Mouse (Mus musculus) forebrain, embryonic 15.5 days (tissue): ENCODE results near the gene Atp5d. TPM values are rescaled to one million over a fixed set of nuclear protein-coding genes. Genes with fewer than 3 reads are reported as not detected.
"Not testable (repeated sequence)": the region's sequence is repeated elsewhere in the genome, so short reads cannot be mapped to it uniquely, and the experiment has no call there.

ENCODE experiments used
- ATAC-seq: fragments of 200-750 bp; cut with Nextera tagmentation; replicated peaks from 2 replicates; pipeline ENCODE4 v1.8.0; 2017; ENCODE audit warnings: mild to moderate bottlenecking, moderate TSS enrichment, moderate library complexity
- H3K27ac ChIP-seq: fragments of 300-500 bp; sonication (generic); replicated peaks from 2 replicates; pipeline ENCODE4 v1.5.1; 2015; ENCODE audit warnings: mild to moderate bottlenecking, inconsistent platforms
- H3K27me3 ChIP-seq: fragments of 300-500 bp; sonication (generic); 2 replicates; pipeline ENCODE4 v1.6.1; 2015; ENCODE audit warnings: inconsistent platforms
- H3K36me3 ChIP-seq: fragments of 300-500 bp; sonication (generic); 2 replicates; pipeline ENCODE4 v1.6.1; 2015; ENCODE audit warnings: mild to moderate bottlenecking, inconsistent platforms
- H3K4me1 ChIP-seq: fragments of 300-500 bp; sonication (generic); 2 replicates; pipeline ENCODE4 v1.6.1; 2015; ENCODE audit warnings: inconsistent platforms
- H3K4me2 ChIP-seq: fragments of 300-500 bp; sonication (generic); replicated peaks from 2 replicates; pipeline ENCODE4 v1.6.1; 2015; ENCODE audit warnings: mild to moderate bottlenecking, inconsistent platforms
- H3K4me3 ChIP-seq: fragments of 300-500 bp; sonication (generic); 2 replicates; pipeline ENCODE4 v1.5.1; 2015; ENCODE audit warnings: mild to moderate bottlenecking, inconsistent platforms
- H3K9ac ChIP-seq: fragments of 300-500 bp; sonication (generic); replicated peaks from 2 replicates; pipeline ENCODE4 v1.6.1; 2015; ENCODE audit warnings: mild to moderate bottlenecking, inconsistent platforms
- H3K9me3 ChIP-seq: fragments of 300-500 bp; sonication (generic); 2 replicates; pipeline ENCODE4 v1.6.1; 2016; ENCODE audit warnings: inconsistent platforms
- WGBS: fragments of 180-500 bp; shearing (Covaris S2); methylation state at CpG from one replicate; pipeline ENCODE4 v1.1.7; 2015; ENCODE audit warnings: mixed read lengths; 5-methylcytosine and 5-hydroxymethylcytosine counted together
- polyA plus RNA-seq: library from polyadenylated mRNA; unstranded; fragments of >200 nt; fragmentation: Nextera tagmentation; extraction: Ambion mirVana; gene quantifications from 2 replicates; pipeline ENCODE4 v1.2.1, GENCODE M21; 2015

The Atp5d gene
- polyA plus RNA-seq, 1 experiment from 2014 or later = 444 TPM

DNA sequence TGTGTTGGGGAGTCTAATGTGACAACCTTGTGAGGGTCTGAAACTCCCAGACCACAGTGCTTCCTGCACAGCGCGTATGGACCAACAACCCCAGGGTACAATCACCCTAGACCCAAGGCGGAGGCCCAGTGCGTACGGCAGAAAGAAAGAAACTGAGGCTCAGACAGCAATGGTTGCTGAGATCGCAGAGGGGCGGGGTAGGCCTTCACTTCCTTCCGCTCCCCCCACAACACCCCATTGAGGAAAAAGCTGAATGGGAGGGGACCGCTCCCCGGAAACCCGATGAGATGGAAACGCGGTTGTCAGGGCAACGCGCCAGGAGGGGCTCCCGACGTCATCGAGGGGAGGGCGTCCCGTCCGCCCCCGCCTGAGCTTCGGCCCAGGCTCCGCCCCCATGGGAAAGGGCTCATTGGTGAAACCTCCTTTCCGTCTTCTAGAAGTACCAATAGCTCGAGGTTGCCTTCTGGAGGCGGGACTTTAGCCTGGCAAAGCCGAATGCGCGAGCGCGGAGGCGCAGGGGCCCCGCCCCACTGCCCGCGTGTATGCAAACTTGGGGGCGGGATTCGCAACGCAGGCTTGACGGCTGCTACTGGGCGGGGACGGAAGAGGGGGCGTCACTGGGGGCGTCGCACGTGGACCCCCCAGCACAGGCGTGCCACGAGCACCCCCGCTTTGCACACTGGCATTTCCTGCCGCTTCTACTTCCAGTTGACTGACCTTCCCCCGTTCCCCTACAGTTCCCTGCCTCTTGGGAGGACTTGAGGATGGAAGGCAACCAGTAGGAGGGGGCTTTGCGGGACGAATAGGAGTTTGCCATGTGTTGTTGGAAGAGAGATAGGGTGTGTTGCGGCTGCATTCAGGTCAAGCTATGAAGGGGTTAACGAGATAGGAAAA is 21.4 kb downstream of the Atp5d start:
- H3K27ac ChIP-seq = peak overlapping the region; percentile 91
- WGBS = under 1% methylated on average over 55 of the region's 55 CpGs
- H3K4me3 ChIP-seq = peak overlapping the region; percentile 47
- H3K27me3 ChIP-seq = no peaks in the 10 kb centered on the region
- peak overlapping the region; percentile 70 for H3K4me2 ChIP-seq
- no peaks in the 10 kb centered on the region for H3K9me3 ChIP-seq
- peak; percentile 87 for ATAC-seq
- peak overlapping the region; percentile 47 for H3K9ac ChIP-seq
- H3K36me3 ChIP-seq = peaks cover 28% of the 10 kb centered on the region
- peaks cover 73% of the 10 kb centered on the region for H3K4me1 ChIP-seq

DNA sequence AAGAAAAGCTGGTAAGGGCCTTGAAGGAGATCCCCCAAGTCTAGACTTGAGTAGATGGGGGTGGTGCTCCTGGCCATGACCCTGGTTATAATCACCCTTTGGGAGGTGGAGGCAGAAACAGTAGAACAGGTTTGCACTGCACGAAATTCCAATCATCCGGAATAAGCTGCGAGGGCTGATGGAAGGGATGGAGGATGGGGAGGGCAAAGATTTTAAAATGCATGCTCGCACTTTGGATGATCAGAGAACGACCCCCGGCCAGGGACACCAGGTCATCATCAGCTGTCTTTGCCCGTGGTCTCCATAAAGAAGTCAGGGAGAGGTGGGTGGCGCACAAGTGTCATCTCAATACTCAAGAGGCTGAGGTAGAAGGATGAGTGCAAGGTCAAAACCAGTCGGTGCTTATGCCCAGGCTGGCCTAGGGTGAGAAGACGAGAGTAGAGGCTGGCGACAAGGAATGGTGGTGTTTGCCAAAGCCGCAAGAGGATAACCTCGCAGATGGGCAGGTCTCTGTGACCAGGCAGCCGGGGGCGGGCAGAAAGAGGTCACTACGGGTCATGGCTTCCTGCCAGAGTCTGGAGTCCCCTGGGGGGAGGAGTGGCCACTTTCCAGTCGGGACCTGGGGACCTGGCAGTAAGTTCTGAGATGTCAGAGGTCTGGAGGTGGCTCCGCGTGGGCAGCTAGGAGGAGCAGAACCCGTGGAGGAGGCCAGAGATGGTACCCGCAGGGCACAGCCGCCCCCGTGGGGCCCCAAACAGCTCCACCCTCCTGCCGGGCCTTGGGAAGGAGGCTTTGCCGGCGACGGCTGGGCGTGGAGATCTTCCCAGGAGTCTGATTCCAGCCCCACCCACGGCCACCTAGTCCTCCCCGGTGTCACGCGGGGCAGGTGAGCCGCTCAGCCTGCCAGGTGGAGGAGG is 22.3 kb downstream of the Atp5d start:
- H3K9ac ChIP-seq = peak overlapping the region; percentile 34
- WGBS = 3% methylated on average over 33 of the region's 33 CpGs
- peak overlapping the region; percentile 47 for H3K4me3 ChIP-seq
- ATAC-seq = no peak
- H3K36me3 ChIP-seq = peaks cover 19% of the 10 kb centered on the region
- H3K27me3 ChIP-seq = no peaks in the 10 kb centered on the region
- H3K4me1 ChIP-seq = peaks cover 73% of the 10 kb centered on the region
- peak overlapping the region; percentile 91 for H3K27ac ChIP-seq
- no peaks in the 10 kb centered on the region for H3K9me3 ChIP-seq
- peak overlapping the region; percentile 70 for H3K4me2 ChIP-seq

DNA sequence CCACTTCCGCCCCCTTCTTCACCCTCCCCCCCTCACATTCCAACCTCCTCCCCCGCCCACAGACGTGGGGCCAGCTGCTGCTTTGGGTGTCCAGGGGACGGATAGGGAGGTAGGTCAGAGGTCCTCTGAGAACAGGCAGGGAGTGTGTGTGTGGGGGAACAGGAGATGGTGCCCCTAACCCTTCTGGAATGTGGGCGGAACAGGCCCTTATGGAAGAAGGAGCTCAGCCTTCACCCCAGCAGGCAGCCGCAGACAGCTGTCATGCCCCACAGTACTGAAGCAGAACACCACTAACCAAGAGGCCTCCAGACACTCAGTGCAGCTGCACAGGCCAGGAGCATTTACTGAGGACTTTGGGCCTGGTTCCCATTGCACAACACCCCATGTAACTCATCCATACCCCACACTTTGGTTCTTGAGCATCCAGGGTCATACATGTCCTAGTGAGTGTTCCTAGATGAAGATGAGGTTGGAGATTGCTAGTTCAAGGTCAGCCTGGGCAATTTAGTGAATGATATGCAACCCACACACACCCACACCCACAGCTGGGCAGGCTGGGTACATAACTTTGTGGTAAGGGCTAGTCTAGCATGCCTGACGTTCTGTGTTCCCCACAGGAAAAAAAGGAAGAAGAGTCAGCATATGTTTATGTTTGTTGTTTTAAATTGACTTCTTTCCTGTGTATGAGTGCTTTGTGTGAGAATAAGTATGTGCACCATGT is 23.2 kb downstream of the Atp5d start:
- whole genome bisulfite sequencing = 19% methylated on average over 7 of the region's 7 CpGs
- Histone ChIP-seq H3K27me3 (no peaks in the 10 kb centered on the region), H3K4me1 (peaks cover 70% of the 10 kb centered on the region), H3K4me2 (no peak overlapping the region), H3K9ac (no peak overlapping the region), H3K9me3 (no peaks in the 10 kb centered on the region), H3K27ac (peak overlapping the region; percentile 11; the same call in 1 of the 2 replicates), H3K36me3 (peaks cover 9% of the 10 kb centered on the region), H3K4me3 (no peak overlapping the region)
- ATAC-seq = no peak

DNA sequence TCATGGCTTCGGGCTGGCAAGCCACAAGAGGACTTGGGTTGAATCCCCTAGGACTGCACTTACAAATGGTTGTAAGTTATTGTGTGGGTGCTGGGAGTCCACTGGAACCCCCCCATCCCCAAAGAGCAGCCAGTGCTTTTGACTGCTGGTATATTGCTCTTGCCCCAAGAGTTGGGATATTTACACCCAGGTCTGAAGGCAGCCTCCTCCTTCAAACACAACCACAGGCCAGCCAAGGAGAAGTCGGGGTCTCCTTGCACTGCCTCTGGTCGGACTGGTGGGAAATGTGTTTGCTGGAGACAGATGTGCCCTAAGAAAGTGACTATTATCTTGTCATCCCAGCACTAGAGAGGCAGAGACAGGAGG is 23.8 kb downstream of the Atp5d start:
- Histone ChIP-seq H3K27ac (no peak overlapping the region), H3K4me2 (no peak overlapping the region), H3K36me3 (peaks cover 4% of the 10 kb centered on the region), H3K4me1 (peaks cover 69% of the 10 kb centered on the region), H3K27me3 (no peaks in the 10 kb centered on the region), H3K9ac (no peak overlapping the region), H3K9me3 (no peaks in the 10 kb centered on the region), H3K4me3 (no peak overlapping the region)
- 72% methylated on average over 3 of the region's 3 CpGs for WGBS
- ATAC-seq = no peak

DNA sequence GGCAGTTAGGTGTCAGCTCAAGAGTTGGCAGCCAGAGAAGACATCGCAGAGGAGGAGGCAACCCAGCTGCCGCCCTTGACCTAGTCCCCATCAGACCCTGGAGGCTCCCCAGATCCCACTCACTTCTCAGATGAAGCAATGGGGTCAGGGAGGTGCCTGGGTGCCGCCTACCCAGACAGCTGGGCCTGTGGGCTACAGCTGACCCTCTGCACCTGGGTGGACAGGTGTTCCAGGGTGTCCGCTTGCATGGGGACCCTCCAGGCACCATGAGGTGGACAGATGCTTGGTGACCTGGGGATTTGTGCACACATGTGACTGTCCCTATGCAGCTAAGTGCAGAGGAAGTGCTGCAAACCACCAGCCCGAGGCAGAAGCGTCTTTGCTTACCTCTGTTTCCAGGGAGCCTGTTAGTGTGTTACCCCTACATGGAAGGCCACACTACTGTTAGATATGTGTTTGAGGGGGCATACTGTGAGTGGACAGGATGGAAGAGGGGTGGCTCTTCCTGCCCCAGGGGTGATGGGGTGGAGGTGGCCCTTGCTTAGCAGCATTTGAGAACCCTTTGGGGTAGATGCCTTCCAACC is 24.4 kb downstream of the Atp5d start:
- no peaks in the 10 kb centered on the region for H3K36me3 ChIP-seq
- 86% methylated on average over 6 of the region's 6 CpGs for WGBS
- H3K9ac ChIP-seq = no peak overlapping the region
- H3K27me3 ChIP-seq = no peaks in the 10 kb centered on the region
- no peaks in the 10 kb centered on the region for H3K9me3 ChIP-seq
- H3K27ac ChIP-seq = no peak overlapping the region
- ATAC-seq = no peak
- peaks cover 64% of the 10 kb centered on the region for H3K4me1 ChIP-seq
- H3K4me2 ChIP-seq = no peak overlapping the region
- no peak overlapping the region for H3K4me3 ChIP-seq

DNA sequence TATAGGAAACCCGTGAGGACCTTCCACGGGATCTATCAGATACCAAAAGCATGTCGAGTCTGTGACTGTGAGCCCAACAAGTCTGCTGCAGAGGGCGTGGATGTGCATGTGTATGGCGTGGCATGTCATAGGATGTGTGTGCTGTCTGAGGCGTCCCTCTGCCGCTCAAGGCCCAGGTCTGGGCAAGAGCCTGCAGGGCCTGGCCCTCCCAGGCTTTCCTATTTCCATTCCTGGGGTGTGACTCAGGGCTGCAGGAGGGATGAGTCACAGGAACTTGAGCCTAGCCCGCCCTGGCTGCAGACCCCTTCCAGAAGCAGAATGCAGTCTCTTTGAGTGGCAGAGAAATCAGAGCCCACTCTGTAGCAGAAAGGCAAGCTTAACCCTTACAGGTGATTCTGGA is 25.3 kb downstream of the Atp5d start:
- Histone ChIP-seq H3K36me3 (no peaks in the 10 kb centered on the region), H3K9ac (no peak overlapping the region), H3K27me3 (no peaks in the 10 kb centered on the region), H3K9me3 (no peaks in the 10 kb centered on the region), H3K4me2 (0 out of 2 replicates have a peak overlapping the region, but pooled peaks have one; percentile 88), H3K4me3 (peak overlapping the region; percentile 44; the same call in 1 of the 2 replicates), H3K27ac (no peak overlapping the region), H3K4me1 (peaks cover 59% of the 10 kb centered on the region)
- 80% methylated on average over 8 of the region's 8 CpGs for WGBS
- ATAC-seq = no peak

DNA sequence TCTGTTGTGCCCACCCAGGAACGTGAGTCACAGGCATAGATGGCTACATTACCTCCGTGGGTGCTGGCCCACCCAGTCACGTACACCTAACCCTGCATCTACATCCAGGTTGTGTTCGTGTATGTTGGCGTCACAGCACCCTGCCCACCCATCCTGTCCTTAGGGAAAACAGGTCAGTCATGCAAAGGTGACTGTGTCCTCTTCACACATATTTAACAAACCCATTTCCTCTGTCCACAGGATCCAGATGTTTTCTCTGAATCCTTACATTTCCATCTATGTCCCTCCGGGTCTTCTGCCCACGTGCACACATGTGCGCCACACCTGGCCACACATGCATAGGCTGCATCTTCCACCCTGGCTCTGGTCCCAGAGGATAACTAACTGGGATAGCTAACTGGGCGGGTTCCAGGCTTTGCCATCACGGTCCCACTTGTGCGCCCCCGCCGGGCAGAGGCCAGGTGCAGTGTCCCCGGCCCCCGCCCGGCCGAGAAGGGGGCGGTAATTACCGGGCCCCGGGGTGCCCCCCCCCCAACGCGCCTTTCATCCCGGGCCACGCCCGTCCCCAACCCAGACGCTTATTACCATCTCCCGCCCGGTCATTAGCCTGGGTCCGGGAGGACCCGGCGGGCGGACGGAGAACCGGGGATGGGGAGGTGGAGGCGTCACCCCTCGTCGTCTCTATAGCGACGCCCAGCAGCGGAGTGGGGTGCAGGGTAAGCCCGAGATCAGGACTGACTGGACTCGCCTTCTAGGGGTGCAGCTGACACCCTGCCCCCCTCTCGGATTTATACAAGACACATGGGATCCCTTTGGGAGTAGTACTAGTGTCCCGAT is 25.9 kb downstream of the Atp5d start:
- H3K9me3 ChIP-seq = no peaks in the 10 kb centered on the region
- H3K36me3 ChIP-seq = no peaks in the 10 kb centered on the region
- H3K27me3 ChIP-seq = no peaks in the 10 kb centered on the region
- peak overlapping the region; percentile 71 for H3K27ac ChIP-seq
- H3K4me2 ChIP-seq = peak overlapping the region; percentile 88
- peak overlapping the region; percentile 64 for H3K9ac ChIP-seq
- 8% methylated on average over 44 of the region's 44 CpGs for WGBS
- peaks cover 59% of the 10 kb centered on the region for H3K4me1 ChIP-seq
- peak overlapping the region; percentile 44 for H3K4me3 ChIP-seq
- ATAC-seq = no peak

DNA sequence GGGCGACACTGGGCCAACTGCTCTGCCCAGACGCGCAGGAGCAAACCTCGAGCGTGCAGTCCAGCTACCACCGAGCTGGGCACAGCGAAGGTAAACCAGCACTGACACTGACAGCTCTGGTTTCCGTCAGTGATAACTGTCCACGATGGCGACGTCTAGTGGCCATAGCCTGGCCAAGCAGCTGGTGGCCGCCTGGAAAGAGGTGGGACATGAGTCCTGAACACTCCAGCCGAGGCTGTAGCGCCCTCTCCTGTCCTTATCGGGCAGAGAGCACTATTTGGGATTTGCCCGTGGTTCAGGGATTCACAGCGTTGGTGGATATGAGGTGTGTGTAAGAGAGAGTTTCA is 26.5 kb downstream of the Atp5d start:
- Histone ChIP-seq H3K36me3 (peaks cover 3% of the 10 kb centered on the region), H3K9me3 (no peaks in the 10 kb centered on the region), H3K4me3 (peak overlapping the region; percentile 44), H3K27ac (peak overlapping the region; percentile 80), H3K9ac (peak overlapping the region; percentile 64), H3K27me3 (no peaks in the 10 kb centered on the region), H3K4me2 (peak overlapping the region; percentile 88), H3K4me1 (peaks cover 62% of the 10 kb centered on the region)
- ATAC-seq = peak; percentile 48
- 0% methylated on average over 17 of the region's 17 CpGs for WGBS

DNA sequence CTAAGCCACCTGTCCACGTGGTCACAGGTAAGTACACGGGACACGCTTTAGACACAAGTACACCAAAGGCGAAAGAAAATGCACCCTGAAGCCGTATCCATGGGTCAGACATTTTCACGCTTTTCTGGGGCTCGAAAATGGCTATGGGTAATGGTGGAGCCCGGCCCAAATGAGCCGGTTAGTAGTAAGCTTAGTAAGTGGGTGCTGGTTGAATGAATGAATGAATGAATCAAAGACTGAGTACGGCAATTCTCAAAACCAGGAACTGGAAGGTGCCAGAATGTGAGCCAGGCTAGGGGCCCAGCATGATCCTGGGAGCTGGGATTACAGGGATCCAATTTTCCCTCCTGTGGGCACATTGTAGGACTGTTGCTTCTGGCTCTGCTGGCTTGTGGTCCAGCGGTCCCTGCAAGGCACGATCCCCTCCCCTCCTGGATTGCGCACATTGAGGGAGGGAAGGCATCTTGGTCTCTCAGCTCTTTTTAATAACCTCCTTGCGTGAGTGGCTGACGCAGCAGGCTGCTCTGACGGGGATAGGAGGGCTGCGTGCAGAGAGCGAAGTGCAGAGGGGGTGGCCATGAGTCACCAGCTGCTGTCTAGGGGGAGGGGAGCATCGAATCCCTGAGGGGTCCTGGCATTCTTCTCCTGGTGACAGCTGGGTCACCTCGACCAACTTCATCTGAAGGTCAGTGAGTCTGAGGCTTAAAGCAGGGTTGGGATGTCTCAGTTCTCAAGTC is 27.1 kb downstream of the Atp5d start, which contains the start of gene Cirbp:
Cirbp (plus strand) TSS at position 594 of the 737 bp plus-strand sequence.
- Histone ChIP-seq H3K4me1 (peaks cover 61% of the 10 kb centered on the region), H3K9ac (peak within 1 kb of the TSS; percentile 64), H3K4me3 (peak within 1 kb of the TSS; percentile 44), H3K36me3 (peaks cover 9% of the 10 kb centered on the region), H3K9me3 (no peaks in the 10 kb centered on the region), H3K4me2 (peak within 1 kb of the TSS; percentile 88), H3K27ac (peak within 1 kb of the TSS; percentile 100), H3K27me3 (no peaks in the 10 kb centered on the region)
- 15% methylated on average over 20 of the region's 20 CpGs for WGBS
- no peak for ATAC-seq

DNA sequence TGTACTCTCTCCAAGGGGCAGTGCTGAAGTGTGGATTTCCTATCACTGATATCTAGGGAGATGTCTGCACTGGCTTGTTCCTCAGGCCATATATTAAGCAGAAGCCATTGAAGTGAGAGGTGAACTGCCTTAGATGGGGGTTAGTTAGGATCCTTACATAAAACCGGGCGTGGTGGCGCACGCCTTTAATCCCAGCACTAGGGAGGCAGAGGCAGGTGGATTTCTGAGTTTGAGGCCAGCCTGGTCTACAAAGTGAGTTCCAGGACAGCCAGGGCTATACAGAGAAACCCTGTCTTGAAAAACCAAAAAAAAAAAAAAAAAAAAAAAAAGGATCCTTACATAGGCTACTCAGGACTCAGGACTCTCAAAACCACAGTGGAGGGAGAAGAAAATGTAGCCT is 27.7 kb downstream of the Atp5d start:
- 90% methylated on average over 4 of the region's 4 CpGs for WGBS
- peak overlapping the region; percentile 88 for H3K4me2 ChIP-seq
- H3K27ac ChIP-seq = peak overlapping the region; percentile 100
- H3K27me3 ChIP-seq, ATAC-seq, H3K9me3 ChIP-seq: not testable (repeated sequence)
- peak overlapping the region; percentile 44 for H3K4me3 ChIP-seq
- peaks cover 13% of the 10 kb centered on the region for H3K36me3 ChIP-seq
- H3K9ac ChIP-seq = peak overlapping the region; percentile 64
- peaks cover 59% of the 10 kb centered on the region for H3K4me1 ChIP-seq
